Mouse (Mus musculus) adrenal gland, postnatal 4 days (tissue): Measurements from ENCODE around the gene Cd164l2. TPM values are rescaled to one million over a fixed set of nuclear protein-coding genes. Genes with fewer than 3 reads are reported as not detected.

Experiments
- DNase-seq, 2 experiments: peaks; one replicate each; pipeline ENCODE4 v3.0.0; 2021 to 2022; ENCODE audit warnings: low spot score in 2 of 2, mixed read lengths in 2 of 2
- microRNA-seq: library from miRNA; unstranded; fragments of <30 nt; microRNA quantifications from one replicate; pipeline ENCODE4 v1.2.0, GENCODE M21; 2021
- total RNA-seq, 2 experiments: library from RNA; stranded (reverse); gene quantifications; 2 replicates each; pipeline ENCODE4 v1.2.3; 2021

The Cd164l2 gene
- total RNA-seq, 2 experiments from 2014 or later, result 2.3 to 5.2 TPM

DNA sequence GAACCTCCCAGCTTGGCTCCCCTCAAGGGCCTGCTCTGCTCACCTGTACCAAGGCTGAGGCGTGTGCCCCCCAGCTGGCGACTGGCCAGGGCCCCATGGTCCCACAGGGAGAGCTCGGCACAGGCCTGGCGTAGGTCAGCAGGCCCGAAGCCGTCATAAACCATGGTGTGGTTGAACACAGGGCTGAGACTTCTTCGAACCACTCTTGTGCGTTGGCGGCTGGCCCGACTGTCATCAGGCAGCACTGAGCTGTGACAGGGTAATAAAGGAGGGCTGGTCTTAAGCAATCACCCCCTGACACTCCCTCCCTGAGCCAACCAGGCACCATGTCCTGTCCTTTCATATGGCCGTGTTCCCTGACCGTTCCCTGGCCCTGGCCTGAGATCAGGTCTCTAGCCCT lies 41.5 kb downstream of the Cd164l2 start:
- DNase-seq, result no peak

DNA sequence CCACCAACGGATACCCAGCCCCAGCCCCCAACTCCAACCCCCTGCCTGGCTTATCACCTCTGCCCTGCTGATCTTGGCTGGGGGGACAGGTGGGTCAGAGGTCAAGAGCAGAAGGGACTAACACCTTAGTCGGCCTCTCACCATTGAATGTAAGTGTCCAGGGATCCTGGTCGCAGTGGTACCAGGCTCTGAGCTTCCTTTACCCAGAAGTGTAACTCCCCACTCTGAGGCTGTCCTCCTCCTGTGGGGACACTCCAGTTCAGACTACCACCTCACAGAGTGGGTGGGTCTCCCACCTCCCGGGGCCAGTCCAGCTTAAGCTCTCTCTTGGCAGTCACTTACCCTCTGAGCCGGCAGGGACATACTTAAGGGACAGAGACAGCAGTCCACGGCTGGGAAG lies 43.5 kb downstream of the Cd164l2 start:
- DNase-seq, result no peak

DNA sequence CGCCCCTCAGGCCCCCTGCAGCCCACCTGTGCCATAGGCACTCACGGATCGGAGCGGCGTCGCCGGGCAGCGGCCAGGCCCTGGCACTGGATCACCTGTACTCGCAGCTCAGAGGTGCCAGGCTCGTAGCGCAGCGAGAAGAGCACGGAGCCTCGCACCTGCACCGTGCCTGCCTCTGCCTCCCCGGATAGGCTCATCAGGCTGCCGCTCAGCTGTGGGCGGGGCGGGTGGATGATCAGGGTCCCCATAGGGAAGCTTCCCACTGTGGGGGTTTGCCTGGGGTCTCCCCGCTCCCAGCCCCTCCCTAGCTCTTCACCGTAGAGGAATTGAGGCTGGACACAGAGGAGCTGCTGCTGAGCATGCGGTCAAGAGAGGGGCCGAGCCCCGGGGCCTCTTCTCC lies 44.9 kb downstream of the Cd164l2 start:
- DNase-seq, result no peak

DNA sequence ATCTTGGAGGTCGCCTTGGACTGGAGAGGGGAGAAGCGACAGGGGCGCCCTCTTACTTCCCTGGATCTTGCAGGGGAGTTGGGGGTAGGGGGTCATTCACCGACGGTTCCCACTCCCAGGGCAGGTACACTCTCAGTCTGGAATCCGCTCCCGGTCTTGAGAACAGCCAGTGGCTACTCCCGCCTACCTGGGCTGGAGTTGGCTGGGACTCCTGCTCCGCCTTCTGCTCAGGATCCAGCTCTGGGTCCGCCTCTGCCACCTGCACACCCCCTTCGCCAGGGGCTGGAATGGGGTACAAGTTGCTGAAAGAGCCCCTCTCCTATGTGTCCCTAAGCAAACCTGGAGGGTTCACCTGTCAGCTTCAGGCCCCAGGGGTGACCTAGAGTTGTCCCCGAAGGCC lies 45.3 kb downstream of the Cd164l2 start:
- DNase-seq, result no peak

DNA sequence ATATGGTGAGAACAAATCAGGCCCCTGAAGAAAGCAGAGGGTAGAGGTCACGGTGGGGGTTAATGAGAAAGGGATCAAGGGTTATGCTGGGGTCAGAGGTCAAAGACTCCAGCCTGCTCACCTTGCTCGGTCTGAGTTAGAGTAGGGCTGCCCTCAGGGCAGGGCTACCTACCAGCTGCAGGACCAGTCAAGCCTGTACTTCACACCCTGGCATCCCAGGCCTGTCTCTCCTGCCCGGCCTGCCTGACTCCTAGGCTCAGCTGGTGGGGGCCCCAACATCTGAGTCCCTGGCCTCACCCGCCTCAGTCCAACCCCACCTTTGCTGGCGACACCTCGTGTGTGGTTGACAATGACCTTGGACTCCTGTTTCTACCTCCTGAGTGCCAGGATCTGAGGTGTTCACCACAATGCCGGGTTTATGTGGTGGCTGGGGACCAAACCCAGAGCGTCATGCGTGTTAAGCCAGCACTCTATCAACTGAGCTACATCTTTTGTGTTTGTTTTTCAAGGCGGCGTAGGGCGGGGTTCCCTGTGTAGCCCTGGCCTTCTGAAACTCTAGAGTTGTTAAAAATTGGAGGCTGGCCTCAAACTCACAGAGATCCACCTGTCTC lies 46.0 kb downstream of the Cd164l2 start:
- DNase-seq, result no peak

DNA sequence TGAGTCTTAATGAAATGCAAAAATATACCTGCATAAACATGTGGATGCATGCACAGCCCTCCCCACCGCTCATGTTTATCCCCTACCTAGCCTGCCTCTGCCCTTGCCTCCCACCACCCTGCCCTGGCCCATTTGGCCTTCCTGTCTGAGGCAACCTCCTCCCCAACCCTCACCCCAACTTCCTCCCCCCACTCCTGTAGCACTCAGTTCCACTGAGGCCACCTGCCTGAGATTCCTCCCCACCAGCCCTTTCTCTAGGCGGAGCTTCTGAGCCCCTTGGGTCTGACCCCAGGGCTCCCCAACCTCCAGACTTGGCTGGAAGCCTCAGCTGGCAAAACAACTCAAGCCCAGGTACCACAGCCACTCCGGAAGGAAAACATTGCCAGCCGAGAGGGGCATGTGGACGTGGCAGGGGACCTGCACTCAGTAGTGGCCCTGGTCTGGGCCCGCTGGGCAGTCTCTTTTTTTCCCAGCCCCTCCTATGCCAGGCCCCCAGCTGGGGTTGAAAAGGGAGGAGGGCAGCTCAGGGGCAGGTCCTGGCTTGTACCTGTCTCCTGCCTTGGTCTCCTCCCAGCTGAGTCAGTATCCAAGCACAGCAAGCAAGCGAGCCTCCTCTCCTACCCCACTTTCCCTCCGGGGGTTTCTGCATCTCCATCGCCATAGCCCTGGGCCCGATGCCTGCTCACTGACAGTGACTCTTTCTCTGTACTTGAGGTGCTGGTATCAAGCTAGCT lies 49.9 kb downstream of the Cd164l2 start:
- DNase-seq, result no peak

DNA sequence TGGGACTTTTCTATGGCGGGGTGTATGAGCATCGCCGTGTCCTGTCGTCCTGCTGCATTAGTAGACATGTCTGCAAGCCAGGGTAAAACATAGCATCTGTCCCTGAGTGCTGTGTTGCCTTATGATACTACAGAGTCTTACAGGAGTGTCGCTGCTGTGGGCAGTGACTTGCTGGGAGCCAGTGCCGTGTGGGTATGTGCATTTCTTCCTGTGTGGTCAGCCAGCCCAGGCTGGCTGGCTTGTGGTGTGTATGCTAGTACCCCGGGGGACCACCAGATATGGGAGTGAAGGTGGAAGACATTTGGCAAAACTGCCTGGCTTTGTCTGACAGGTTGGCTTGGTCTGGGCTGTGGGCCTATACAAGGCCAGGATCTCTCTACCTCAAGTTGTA lies 50.4 kb downstream of the Cd164l2 start:
- no peak for DNase-seq

DNA sequence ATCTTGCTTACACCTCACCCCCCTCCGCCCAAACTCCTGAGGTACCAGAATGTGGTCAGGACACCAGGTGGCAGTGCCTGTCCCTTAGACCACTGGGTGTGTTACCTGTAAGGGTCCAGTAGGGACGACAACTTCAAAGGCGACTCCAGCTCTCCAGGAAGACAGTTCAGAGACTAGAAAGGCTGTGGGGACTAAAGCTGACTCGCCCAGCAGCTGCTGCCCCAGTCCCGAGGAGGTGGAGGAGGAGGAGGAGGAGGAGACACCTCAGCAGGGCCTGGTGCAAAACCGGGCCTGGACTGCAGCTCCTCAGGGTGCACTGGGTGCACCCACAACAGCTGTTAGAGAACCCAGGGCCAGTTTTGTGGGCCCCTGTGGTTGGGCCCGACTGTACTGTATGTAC lies 51.0 kb downstream of the Cd164l2 start, which contains the start of gene Sytl1:
TSS of gene Sytl1 (minus strand) at position 232 of the 400 bp plus-strand sequence.
- no peak for DNase-seq

DNA sequence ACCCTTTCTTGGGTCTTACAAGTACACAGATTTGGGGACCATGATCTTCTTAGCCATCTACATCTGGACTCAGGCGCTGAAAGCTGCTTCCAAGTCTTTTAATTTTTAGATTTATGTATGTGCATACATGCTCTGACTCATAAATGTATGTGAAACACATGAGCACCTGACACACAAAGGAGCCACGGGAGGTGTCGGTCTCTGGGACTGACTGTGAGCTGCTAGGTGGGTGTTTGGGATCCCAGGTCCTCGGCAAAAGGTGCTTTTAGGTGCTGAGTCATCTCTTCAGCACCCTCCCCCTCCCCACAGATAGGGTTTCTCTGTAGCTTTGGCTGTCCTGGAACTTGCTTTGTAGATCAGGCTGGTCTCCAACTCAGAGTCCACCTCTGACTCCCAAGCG lies 51.8 kb downstream of the Cd164l2 start:
- DNase-seq, result no peak

DNA sequence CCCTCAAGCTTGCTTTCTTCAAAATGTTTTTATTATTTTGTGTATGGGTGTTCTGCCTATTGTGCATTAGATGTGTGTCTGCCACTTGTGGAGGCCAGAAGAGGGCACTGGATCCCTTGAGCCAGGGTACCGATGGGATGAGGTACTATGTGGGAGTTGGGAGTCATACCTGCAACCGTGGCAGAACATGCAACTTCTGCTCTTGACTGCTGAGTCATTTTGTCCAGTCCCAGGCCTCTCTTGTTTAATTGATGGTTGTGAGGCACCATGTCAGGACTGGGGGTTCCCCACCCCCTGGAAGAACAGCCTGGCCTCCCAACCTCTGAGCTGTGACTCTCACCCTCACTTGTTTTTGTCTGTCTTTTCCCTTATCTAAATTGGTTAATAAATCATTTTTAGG lies 52.6 kb downstream of the Cd164l2 start:
- DNase-seq, result no peak

DNA sequence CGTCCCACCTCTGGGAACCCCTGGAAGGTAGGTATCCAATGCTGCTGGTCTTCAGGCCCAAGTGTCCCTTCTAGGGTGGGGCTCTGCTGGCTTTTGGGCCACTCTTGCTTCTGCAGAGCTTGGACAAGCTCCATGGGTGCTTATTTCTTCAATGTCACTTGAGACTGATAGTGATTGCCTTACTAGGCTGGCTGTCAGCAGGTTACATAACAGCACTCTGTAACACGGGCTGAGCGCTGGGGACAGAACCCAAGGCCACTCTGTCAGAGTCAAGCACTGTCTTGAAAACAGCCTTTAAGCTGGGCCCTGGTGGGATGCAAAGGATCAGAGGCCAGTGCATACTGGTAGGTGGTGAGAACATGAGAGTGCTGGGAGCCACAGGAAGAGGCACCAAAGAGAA lies 53.4 kb downstream of the Cd164l2 start:
- no peak for DNase-seq

DNA sequence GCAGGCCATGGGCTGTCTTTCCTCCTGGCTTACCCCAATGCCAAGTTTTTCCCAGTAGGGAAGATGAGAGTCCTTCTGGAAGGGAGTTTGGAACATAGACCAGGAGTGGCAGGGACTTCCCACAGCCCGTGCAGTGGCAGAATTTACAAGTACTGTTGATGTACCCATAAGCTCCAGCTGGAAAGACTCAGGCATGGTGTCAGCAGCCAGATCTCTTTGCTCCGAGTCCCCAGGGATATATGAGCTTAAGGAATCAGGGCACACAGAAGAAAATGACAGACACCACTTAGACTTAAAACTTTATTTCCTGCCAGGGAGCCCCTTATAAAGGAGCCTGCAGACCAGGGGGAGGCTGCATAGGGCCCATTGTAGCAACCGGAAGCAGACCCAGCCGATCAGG lies 53.8 kb downstream of the Cd164l2 start:
- no peak for DNase-seq

DNA sequence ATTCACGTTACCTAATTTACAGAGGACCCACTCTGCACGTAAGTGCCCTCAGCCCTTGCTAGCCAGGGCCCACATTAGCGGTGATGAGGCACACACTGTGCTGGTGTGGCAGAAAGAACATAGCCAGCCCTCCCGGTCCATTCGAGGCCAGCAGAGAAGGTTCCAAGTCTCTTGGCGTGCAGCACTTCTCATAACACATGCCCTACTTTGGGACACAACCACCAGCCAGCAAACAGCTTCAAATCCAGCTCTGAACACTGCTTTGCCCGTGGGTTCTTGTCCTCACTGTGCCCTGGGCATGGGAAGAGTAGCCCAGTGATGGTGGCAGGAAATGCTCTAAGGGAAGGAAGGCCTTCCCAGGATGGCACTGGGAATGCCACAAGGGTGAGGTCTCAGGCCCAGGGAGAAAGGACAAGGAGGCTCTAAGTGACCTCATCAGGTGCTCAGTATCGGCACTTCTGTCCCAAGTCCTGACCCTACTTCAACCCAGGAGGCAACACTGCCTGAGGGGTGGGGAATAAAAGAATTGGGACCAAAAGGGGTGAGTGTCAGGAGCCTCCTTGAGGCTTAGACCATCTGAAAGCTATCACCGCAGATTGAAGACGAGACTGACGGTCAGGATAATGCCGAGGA lies 54.4 kb downstream of the Cd164l2 start:
- no peak for DNase-seq

DNA sequence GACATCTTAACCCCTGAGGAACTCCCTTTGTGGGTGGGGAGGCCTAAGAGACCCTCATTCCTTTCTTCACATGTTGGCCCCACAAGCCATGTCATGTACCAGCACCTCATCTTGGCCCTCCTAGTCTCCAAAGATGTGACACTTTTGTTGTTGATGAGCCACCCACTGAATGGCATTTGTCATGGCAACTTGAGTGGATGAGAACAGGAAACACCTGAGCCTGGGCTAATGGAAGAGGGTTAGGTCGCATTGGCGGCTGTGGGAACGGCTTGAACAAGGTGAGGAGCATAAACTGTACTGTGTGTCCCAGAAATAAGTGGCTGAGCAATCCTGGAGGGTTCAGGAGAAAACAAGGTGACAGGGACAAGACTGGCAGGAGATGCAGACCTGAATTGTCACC lies 57.0 kb downstream of the Cd164l2 start:
- DNase-seq, result no peak

DNA sequence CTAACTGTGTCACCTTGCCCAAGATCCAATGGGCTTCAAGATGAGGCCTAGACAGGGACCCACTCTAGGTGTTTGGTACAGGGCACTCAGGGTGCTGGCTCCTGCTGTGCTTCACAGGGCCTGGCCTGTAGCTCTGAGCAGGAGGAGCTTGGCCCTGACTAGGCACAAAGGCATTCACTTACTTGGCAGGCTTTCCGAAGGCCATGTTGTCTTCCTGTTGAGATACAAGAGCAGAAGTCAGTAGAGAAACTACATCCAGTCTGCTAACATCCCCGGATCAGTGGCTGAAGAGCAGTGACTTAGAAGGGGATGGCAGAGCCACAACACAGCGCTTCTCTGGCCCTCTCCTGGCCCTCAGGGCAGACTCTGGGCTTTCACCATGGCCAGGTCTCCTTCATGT lies 57.7 kb downstream of the Cd164l2 start:
- DNase-seq, result no peak

DNA sequence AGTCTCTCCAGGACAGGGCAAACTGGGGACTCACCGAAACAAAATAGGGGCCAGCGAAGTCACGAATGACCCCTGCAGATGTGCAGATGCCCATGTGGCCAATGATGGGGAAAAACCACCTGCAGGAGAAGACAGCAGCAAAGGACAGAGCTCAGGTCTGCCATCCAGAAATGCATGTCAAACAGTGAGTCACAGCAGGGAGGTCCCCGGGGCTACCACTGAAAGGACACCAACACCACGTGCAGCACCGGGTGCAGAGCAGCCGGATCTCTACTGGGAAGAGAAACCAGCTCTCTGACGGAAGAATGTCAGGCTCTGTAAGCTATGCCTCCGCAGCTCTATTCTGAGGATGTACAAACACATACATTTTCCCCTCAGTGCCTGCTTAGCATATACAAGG lies 59.0 kb downstream of the Cd164l2 start:
- no peak for DNase-seq

Small RNA genes lying within 50 kb of the gene (microRNA-seq; reads per million reads assigned to microRNA genes)
- 1.3 reads per million for gene Mir7017

Other genes with a start within 250 kb of the Cd164l2 start
- 1 to 10 TPM; 1.2 to 1.5 TPM for gene Fgr, start 238.0 kb upstream of the Cd164l2 start, total RNA-seq
- gene Ahdc1, start 200.9 kb upstream of the Cd164l2 start, total RNA-seq, result 10 to 100 TPM; 92.5 to 98.7 TPM
- gene Wasf2, start 81.6 kb upstream of the Cd164l2 start, total RNA-seq, result 100 to 1,000 TPM; 155 to 157 TPM
- under 1 TPM in 1 of 2 experiments, not detected in 1; 0.31 TPM for gene Gpr3, start 405 bp downstream of the Cd164l2 start, total RNA-seq
- gene Map3k6, start 28.7 kb downstream of the Cd164l2 start, total RNA-seq, result 10 to 100 TPM; 24.8 to 25.2 TPM
- gene Sytl1, start 51.0 kb downstream of the Cd164l2 start, total RNA-seq, result 1 to 10 TPM; 1.5 to 2.4 TPM
- 10 to 100 TPM; 65.5 to 78.0 TPM for gene Tmem222, start 65.7 kb downstream of the Cd164l2 start, total RNA-seq
- gene Wdtc1, start 141.3 kb downstream of the Cd164l2 start, total RNA-seq, result 10 to 100 TPM; 36.3 to 39.9 TPM
- gene Slc9a1, start 157.6 kb downstream of the Cd164l2 start, total RNA-seq, result 10 to 100 TPM; 52.9 to 54.4 TPM